12 mouse cellular contexts compared by ENCODE assay signal in the genomic region with DNA sequence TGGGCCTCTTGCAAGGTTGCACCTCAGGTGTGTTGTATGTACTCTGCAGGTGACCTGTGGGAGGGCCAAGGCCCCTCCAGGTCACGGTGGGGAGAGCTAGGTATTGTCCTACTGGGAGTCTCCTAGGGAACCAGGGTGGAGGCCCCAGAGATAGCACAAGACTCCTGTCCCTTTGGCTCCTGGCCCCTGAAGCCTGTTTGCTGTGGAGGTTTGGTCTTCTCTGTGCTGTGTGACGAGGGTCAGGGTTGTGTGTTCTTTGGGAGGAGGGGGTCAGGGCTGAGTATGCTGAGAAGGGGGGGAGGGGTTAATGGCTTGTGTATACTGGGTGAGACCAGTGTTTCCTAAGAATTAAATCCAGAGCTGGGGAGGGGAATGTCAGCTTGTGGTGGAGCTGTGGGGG. TPM values are rescaled to one million over a fixed set of nuclear protein-coding genes. Genes with fewer than 3 reads are reported as not detected.
DNase-seq lines count a peak whose midpoint lies in the region; ATAC-seq lines count a peak whose summit lies in the region.
"Had no signal": no experiment of that assay in that cellular context is flagged by ENCODE, and none has a peak within 500 bp of the region (broad histone marks: within the 10 kb centered on the region; RNA-seq: fewer than 3 reads in every experiment).

No protein-coding gene starts in this region.

- no peaks in the 10 kb centered on the region for H3K27me3 ChIP-seq in heart, embryonic 16.5 days (ENCODE audit: control insufficient read depth, insufficient read depth, low read length)
- H3K27me3 ChIP-seq in neural tube, embryonic 15.5 days (replicated peaks), result no peaks in the 10 kb centered on the region
- H3K27me3 ChIP-seq in liver, embryonic 11.5 days (replicated peaks; ENCODE audit: control insufficient read depth, insufficient read depth, low read length), result 0 out of 2 replicates have a peak, but pooled peaks cover 2% of the 10 kb centered on the region
- H3K27me3 ChIP-seq: limb, embryonic 15.5 days had no signal

- no peak for DNase-seq in heart, postnatal 25 days (ENCODE audit: low spot score)
- DNase-seq in neural tube, embryonic 10.5 days (ENCODE audit: extremely low spot score, low spot score), result peak; percentile 16
- no peak for DNase-seq in liver, embryonic 11.5 days (ENCODE audit: low spot score)
- no peak for DNase-seq in cerebellum, adult 9-10 months
- DNase-seq in retina, postnatal 1 day, result no peak
- DNase-seq: cerebellum, adult 8-10 months had no signal

- no peak for ATAC-seq in heart, embryonic 16.5 days (replicated peaks; ENCODE audit: extremely low read depth, insufficient read depth, low FRiP score)
- no peak for ATAC-seq in neural tube, embryonic 15.5 days (ENCODE audit: low FRiP score)
- ATAC-seq in liver, embryonic 11.5 days (replicated peaks; ENCODE audit: low FRiP score), result no peak; the same call in 1 of the 2 replicates

- H3K4me1 ChIP-seq in heart, embryonic 16.5 days (ENCODE audit: control insufficient read depth, insufficient read depth, low read length), result peaks cover 77% of the 10 kb centered on the region
- peaks cover 58% of the 10 kb centered on the region for H3K4me1 ChIP-seq in neural tube, embryonic 15.5 days
- H3K4me1 ChIP-seq in liver, embryonic 11.5 days (replicated peaks; ENCODE audit: control insufficient read depth, insufficient read depth, low read length), result peaks cover 43% of the 10 kb centered on the region

- no peak overlapping the region for H3K4me3 ChIP-seq in heart, embryonic 16.5 days (ENCODE audit: low read length)
- H3K4me3 ChIP-seq in neural tube, embryonic 15.5 days (replicated peaks), result no peak overlapping the region
- no peak overlapping the region for H3K4me3 ChIP-seq in liver, embryonic 11.5 days (ENCODE audit: low read depth, low read length)
- H3K4me3 ChIP-seq: limb, embryonic 15.5 days had no signal

- H3K27ac ChIP-seq in heart, embryonic 16.5 days (ENCODE audit: low read length), result peak overlapping the region; percentile 29; the same call in 1 of the 2 replicates
- no peak overlapping the region for H3K27ac ChIP-seq in neural tube, embryonic 15.5 days (replicated peaks)
- peak overlapping the region; percentile 73 for H3K27ac ChIP-seq in liver, embryonic 11.5 days (ENCODE audit: low read depth, low read length)

- WGBS in heart, embryonic 16.5 days, result 32% methylated on average over 2 of the region's 2 CpGs
- 17% methylated on average over 2 of the region's 2 CpGs for WGBS in neural tube, embryonic 15.5 days
- 16% methylated on average over 2 of the region's 2 CpGs for WGBS in liver, embryonic 11.5 days

- intact Hi-C loops in heart, postnatal 25 days (cut with DNase I), result no loop called here

- H3K36me3 ChIP-seq in heart, embryonic 16.5 days (ENCODE audit: control insufficient read depth, insufficient read depth), result no peaks in the 10 kb centered on the region
- 0 out of 2 replicates have a peak, but pooled peaks cover 4% of the 10 kb centered on the region for H3K36me3 ChIP-seq in neural tube, embryonic 15.5 days
- H3K36me3 ChIP-seq in liver, embryonic 11.5 days (ENCODE audit: control insufficient read depth, insufficient read depth, low read length), result peaks cover 5% of the 10 kb centered on the region; the same call in 1 of the 2 replicates

- H3K9me3 ChIP-seq in heart, embryonic 16.5 days (replicated peaks; ENCODE audit: control insufficient read depth, low read length), result no peaks in the 10 kb centered on the region
- H3K9me3 ChIP-seq in neural tube, embryonic 15.5 days (replicated peaks), result no peaks in the 10 kb centered on the region
- H3K9me3 ChIP-seq in liver, embryonic 11.5 days (ENCODE audit: control insufficient read depth, low read length), result no peaks in the 10 kb centered on the region
- H3K9me3 ChIP-seq: limb, embryonic 15.5 days had no signal

- H3K9ac ChIP-seq in heart, embryonic 16.5 days (ENCODE audit: low read length), result peak overlapping the region; percentile 58
- H3K9ac ChIP-seq in neural tube, embryonic 15.5 days (replicated peaks), result no peak overlapping the region
- no peak overlapping the region for H3K9ac ChIP-seq in liver, embryonic 11.5 days (ENCODE audit: low read depth, low read length)
- H3K9ac ChIP-seq: limb, embryonic 15.5 days had no signal

- H3K4me2 ChIP-seq in heart, embryonic 16.5 days (ENCODE audit: low read depth, low read length), result no peak overlapping the region
- no peak overlapping the region for H3K4me2 ChIP-seq in neural tube, embryonic 15.5 days
- no peak overlapping the region; the same call in 1 of the 2 replicates for H3K4me2 ChIP-seq in liver, embryonic 11.5 days
- H3K4me2 ChIP-seq: limb, embryonic 15.5 days had no signal

RNA-seq across cellular contexts. Expression of a gene that starts 25.7 kb away (rescaled TPM):
- 28.2 and 28.6 TPM in 2 replicates for polyA plus RNA-seq in heart, embryonic 16.5 days (2015; fragmentation: Nextera tagmentation; extraction: Ambion mirVana)
- total RNA-seq in heart, postnatal 25 days (2021), result 10 to 100 TPM; 11.8 TPM
- polyA plus RNA-seq in neural tube, embryonic 15.5 days (2015; fragmentation: Nextera tagmentation; extraction: Ambion mirVana), result 17.3 and 19.9 TPM in 2 replicates
- 18.6 and 20.1 TPM in 2 replicates for polyA plus RNA-seq in liver, embryonic 11.5 days (2014; fragmentation: Nextera tagmentation; extraction: Ambion mirVana)

RNA-seq across cellular contexts. Expression of a gene that starts 29.5 kb away (rescaled TPM):
- polyA plus RNA-seq in heart, embryonic 16.5 days (2015; fragmentation: Nextera tagmentation; extraction: Ambion mirVana), result 4.1 and 4.5 TPM in 2 replicates
- total RNA-seq in heart, postnatal 25 days (2021), result 1 to 10 TPM in 1 of 2 experiments, under 1 TPM in 1; 0.52 to 1.1 TPM
- polyA plus RNA-seq in neural tube, embryonic 15.5 days (2015; fragmentation: Nextera tagmentation; extraction: Ambion mirVana), result 2.2 and 3.0 TPM in 2 replicates
- 0.21 and 0.22 TPM in 2 replicates for polyA plus RNA-seq in liver, embryonic 11.5 days (2014; fragmentation: Nextera tagmentation; extraction: Ambion mirVana)
- total RNA-seq: adrenal gland, postnatal 36 days; gastrocnemius, postnatal 14 days had no signal
- polyA plus RNA-seq: inflammation-experienced regulatory T-cells, adult 6 months had no signal

RNA-seq across cellular contexts. Expression of a gene that starts 45.8 kb away (rescaled TPM):
- 18.6 and 23.0 TPM in 2 replicates for polyA plus RNA-seq in heart, embryonic 16.5 days (2015; fragmentation: Nextera tagmentation; extraction: Ambion mirVana)
- under 1 TPM; 0.28 to 0.52 TPM for total RNA-seq in heart, postnatal 25 days (2021)
- polyA plus RNA-seq in neural tube, embryonic 15.5 days (2015; fragmentation: Nextera tagmentation; extraction: Ambion mirVana), result 3.8 and 12.0 TPM in 2 replicates
- 96.3 and 114 TPM in 2 replicates for polyA plus RNA-seq in liver, embryonic 11.5 days (2014; fragmentation: Nextera tagmentation; extraction: Ambion mirVana)
